Mouse (Mus musculus): ENCODE measurements around the gene Rtn1. TPM values are rescaled to one million over a fixed set of nuclear protein-coding genes. Genes with fewer than 3 reads are reported as not detected.
"Not testable (repeated sequence)": the region's sequence is repeated elsewhere in the genome, so short reads cannot be mapped to it uniquely, and the experiment has no call there.

Gene Rtn1
- polyA plus RNA-seq, 1 experiment from 2014 or later = 69.3 TPM

DNA sequence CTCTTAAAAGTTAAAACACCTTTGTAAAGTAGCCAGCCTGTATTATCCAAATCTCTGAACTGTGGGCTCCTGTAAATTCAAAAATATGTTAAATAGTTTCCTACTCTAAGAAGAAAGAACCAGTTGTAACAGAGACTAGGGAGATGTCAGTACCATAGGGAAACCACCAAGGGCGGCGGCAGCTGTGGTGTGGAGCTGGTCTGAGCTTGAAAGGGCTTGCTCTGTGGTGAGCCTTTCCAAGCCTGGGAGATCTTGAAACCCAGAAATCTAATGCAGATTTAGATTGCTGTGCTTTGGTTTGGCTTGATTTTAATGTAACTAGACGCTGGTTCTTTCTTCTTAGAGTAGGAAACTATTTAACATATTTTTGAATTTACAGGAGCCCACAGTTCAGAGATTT is 115.7 kb downstream of the Rtn1 start:
- not testable (repeated sequence) for H3K36me3 ChIP-seq (ENCODE audit: control insufficient read depth, insufficient read depth, low read length); H3K27ac ChIP-seq (ENCODE audit: low read length); H3K4me2 ChIP-seq (ENCODE audit: low read depth, low read length); H3K9me3 ChIP-seq (ENCODE audit: control insufficient read depth, low read length); H3K9ac ChIP-seq (ENCODE audit: low read depth, low read length); H3K4me1 ChIP-seq (ENCODE audit: control insufficient read depth, insufficient read depth, low read length); ATAC-seq; H3K27me3 ChIP-seq (replicated peaks; ENCODE audit: control insufficient read depth, insufficient read depth, low read length); H3K4me3 ChIP-seq (ENCODE audit: low read length)
- 91% methylated on average over 3 of the region's 3 CpGs for WGBS

DNA sequence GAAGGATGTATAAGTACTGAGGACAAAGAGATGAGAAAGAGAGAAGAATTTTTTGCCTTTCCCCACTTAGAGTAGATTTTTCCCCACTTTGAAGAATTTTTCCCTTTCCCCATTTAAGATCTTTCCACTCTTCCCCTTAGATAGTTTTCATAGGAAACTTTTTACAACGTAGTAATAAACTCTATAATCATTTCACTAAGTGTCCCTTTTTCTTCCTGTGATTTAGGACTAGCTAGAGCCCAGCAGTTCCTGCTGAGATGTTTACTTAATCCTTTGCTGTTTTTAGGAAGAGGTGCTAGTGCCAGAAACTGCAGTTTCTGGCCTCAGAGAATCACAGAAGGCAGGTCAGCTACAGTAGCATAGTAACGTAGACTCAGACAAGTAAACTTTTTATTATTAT is 116.3 kb downstream of the Rtn1 start:
- H3K4me1 ChIP-seq (ENCODE audit: control insufficient read depth, insufficient read depth, low read length) = no peaks in the 10 kb centered on the region
- 64% methylated on average over 2 of the region's 2 CpGs for WGBS
- H3K27ac ChIP-seq (ENCODE audit: low read length) = no peak overlapping the region
- no peak overlapping the region for H3K4me3 ChIP-seq (ENCODE audit: low read length)
- ATAC-seq = no peak
- H3K27me3 ChIP-seq (replicated peaks; ENCODE audit: control insufficient read depth, insufficient read depth, low read length) = no peaks in the 10 kb centered on the region
- H3K9ac ChIP-seq (ENCODE audit: low read depth, low read length) = no peak overlapping the region
- no peaks in the 10 kb centered on the region for H3K36me3 ChIP-seq (ENCODE audit: control insufficient read depth, insufficient read depth, low read length)
- H3K9me3 ChIP-seq (ENCODE audit: control insufficient read depth, low read length) = no peaks in the 10 kb centered on the region
- H3K4me2 ChIP-seq (ENCODE audit: low read depth, low read length) = no peak overlapping the region

DNA sequence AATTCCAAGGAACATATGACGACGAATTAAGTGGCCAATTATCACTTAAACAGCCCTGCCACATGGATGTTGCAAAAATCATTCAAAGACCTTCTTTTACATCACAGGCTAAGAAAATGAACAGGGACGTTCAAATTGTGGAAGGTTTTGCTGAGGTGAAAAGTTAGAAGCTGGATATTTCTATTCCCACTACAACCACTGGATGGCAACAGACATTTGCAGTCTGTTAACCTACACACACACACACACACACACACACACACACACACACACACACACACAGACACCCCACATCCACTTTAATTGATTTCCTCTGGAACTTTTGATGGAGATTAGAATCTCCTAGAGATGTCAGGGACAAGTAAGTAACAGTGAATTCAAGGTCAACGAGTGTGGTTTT is 117.6 kb downstream of the Rtn1 start:
- Histone ChIP-seq H3K4me1 (ENCODE audit: control insufficient read depth, insufficient read depth, low read length) (no peaks in the 10 kb centered on the region), H3K27me3 (replicated peaks; ENCODE audit: control insufficient read depth, insufficient read depth, low read length) (no peaks in the 10 kb centered on the region), H3K36me3 (ENCODE audit: control insufficient read depth, insufficient read depth, low read length) (no peaks in the 10 kb centered on the region), H3K4me3 (ENCODE audit: low read length) (no peak overlapping the region), H3K27ac (ENCODE audit: low read length) (no peak overlapping the region), H3K9ac (ENCODE audit: low read depth, low read length) (no peak overlapping the region), H3K9me3 (ENCODE audit: control insufficient read depth, low read length) (no peaks in the 10 kb centered on the region), H3K4me2 (ENCODE audit: low read depth, low read length) (no peak overlapping the region)
- no peak for ATAC-seq
- WGBS = 96% methylated on average over 4 of the region's 4 CpGs

DNA sequence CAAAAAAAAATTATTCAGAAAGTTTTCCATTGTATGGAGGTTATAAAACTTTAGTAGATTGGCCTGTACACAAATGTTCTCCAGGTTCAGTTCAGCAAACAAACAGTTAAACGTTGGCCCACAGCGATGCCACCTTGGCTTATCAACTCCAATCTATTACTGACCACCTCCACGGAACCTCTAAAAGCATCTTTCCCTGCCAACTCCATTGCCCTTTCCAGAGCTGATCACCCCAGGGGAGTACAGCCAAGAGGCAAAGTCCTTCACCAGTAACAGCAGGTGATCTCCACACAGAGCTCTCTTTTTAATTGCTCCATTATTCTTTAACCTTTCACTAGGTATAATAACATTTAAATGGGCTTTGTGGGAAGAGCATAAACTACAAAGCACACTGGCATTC is 120.6 kb downstream of the Rtn1 start:
- H3K36me3 ChIP-seq (ENCODE audit: control insufficient read depth, insufficient read depth, low read length) = no peaks in the 10 kb centered on the region
- no peak overlapping the region for H3K4me3 ChIP-seq (ENCODE audit: low read length)
- H3K27me3 ChIP-seq (replicated peaks; ENCODE audit: control insufficient read depth, insufficient read depth, low read length) = no peaks in the 10 kb centered on the region
- no peak overlapping the region for H3K9ac ChIP-seq (ENCODE audit: low read depth, low read length)
- ATAC-seq = no peak
- no peaks in the 10 kb centered on the region for H3K4me1 ChIP-seq (ENCODE audit: control insufficient read depth, insufficient read depth, low read length)
- no peaks in the 10 kb centered on the region for H3K9me3 ChIP-seq (ENCODE audit: control insufficient read depth, low read length)
- H3K27ac ChIP-seq (ENCODE audit: low read length) = no peak overlapping the region
- no peak overlapping the region for H3K4me2 ChIP-seq (ENCODE audit: low read depth, low read length)
- WGBS = 68% methylated on average over 3 of the region's 3 CpGs

DNA sequence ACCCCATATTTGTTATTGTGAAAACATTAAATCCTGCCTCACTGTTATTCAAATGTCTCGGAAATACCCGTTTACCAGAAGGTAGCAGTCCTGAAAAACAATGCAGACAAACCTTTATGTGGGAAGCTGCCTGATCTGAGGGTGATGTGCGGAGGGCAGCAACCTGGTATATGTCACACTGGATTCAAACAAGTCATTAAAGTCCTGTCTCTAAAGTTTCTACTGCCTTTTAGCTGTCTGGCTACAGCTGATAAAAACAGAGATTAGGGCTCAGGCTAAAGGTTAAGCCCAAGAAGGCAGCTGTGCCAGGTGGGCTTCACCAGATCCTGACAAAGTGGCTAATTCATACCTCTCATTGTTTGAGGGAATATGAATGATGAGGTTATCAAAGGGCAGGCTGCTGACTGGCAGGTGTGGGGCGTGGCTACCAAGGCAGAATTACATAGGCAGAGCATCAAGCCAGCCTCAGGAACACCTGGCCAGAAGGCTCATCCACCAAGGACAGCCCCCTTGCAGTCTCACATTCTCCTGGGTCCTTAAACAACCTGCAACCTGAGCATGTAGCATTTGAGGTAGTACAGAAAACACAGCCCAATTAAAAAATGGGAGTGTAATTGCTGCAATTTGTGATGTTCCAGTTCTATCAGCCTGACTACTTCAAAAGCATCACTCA is 121.4 kb downstream of the Rtn1 start:
- no peak overlapping the region for H3K4me3 ChIP-seq (ENCODE audit: low read length)
- no peak overlapping the region for H3K9ac ChIP-seq (ENCODE audit: low read depth, low read length)
- WGBS = 60% methylated on average over 4 of the region's 4 CpGs
- no peak; the same call in 1 of the 2 replicates for ATAC-seq
- H3K36me3 ChIP-seq (ENCODE audit: control insufficient read depth, insufficient read depth, low read length) = no peaks in the 10 kb centered on the region
- H3K27me3 ChIP-seq (replicated peaks; ENCODE audit: control insufficient read depth, insufficient read depth, low read length) = no peaks in the 10 kb centered on the region
- no peak overlapping the region for H3K27ac ChIP-seq (ENCODE audit: low read length)
- H3K9me3 ChIP-seq (ENCODE audit: control insufficient read depth, low read length) = no peaks in the 10 kb centered on the region
- H3K4me1 ChIP-seq (ENCODE audit: control insufficient read depth, insufficient read depth, low read length) = no peaks in the 10 kb centered on the region
- H3K4me2 ChIP-seq (ENCODE audit: low read depth, low read length) = no peak overlapping the region

DNA sequence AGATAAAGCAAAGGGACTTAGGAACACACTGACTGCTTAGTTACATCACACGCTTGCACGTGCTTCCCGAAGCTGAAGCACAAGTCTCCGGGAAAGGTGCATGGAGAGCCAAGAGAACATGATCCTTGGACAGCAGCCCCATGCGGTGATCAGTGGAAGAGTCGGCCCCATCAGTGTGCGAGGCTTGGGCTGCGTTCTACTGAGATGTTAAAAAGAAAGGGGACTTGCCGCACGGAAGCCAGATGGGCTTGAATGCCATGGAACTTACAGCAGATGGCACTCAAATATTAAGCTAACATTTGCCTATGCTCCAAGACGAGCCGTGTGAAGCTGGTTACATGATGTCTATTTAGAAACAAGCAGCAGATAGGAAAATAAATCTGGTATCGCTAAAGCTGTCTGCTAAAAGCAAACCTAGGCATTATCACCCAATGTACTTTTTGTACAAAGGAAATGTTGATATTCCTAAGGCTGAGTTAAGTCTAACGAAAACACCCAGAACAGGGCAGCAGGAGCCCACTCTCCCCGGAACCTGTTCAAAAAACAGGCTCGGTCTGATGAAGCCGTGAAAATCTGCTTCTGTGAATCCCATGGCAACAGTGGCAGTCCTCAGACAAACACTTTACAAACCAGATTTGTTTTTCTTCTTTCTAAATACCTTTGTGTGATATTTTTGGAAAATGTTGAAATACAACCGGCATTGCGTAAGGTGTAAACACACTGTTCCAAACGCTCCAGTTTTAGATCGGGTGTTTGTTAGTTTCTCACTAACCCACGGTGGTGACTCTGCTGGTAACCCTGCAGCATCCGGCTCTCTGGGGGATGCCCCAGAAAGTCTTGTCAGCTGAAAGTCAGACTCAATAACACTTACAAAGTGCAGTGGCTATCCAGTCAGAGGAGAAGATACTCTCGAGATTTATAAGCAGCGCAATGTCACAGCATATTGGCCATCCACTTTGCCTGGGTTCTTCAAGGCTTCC is 123.2 kb downstream of the Rtn1 start:
- H3K4me1 ChIP-seq (ENCODE audit: control insufficient read depth, insufficient read depth, low read length) = no peaks in the 10 kb centered on the region
- no peak for ATAC-seq
- H3K36me3 ChIP-seq (ENCODE audit: control insufficient read depth, insufficient read depth, low read length) = no peaks in the 10 kb centered on the region
- H3K27me3 ChIP-seq (replicated peaks; ENCODE audit: control insufficient read depth, insufficient read depth, low read length) = no peaks in the 10 kb centered on the region
- 70% methylated on average over 25 of the region's 25 CpGs for WGBS
- no peak overlapping the region for H3K9ac ChIP-seq (ENCODE audit: low read depth, low read length)
- H3K4me3 ChIP-seq (ENCODE audit: low read length) = no peak overlapping the region
- H3K4me2 ChIP-seq (ENCODE audit: low read depth, low read length) = no peak overlapping the region
- H3K9me3 ChIP-seq (ENCODE audit: control insufficient read depth, low read length) = no peaks in the 10 kb centered on the region
- no peak overlapping the region for H3K27ac ChIP-seq (ENCODE audit: low read length)

DNA sequence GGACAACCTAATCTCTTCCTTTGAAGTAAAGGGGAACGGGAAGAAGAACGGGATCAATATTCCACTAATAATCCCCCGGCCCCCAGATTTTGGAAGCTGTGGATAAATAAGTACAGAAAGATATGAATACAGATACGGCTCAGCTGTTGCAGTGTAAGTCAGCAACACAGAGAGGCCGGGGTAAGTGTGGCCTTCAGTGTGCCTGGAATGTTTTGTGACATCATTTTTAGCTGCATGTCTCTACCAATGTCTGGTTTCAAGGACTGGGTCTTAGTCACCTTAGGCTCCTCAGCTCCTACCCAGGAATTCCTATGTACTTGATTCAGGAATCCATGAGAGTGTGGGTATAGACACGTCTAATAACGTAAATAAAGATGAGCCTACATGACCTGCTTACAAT is 124.3 kb downstream of the Rtn1 start:
- no peak for ATAC-seq
- WGBS = 84% methylated on average over 7 of the region's 7 CpGs
- Histone ChIP-seq H3K4me1 (ENCODE audit: control insufficient read depth, insufficient read depth, low read length) (no peaks in the 10 kb centered on the region), H3K27me3 (replicated peaks; ENCODE audit: control insufficient read depth, insufficient read depth, low read length) (no peaks in the 10 kb centered on the region), H3K9me3 (ENCODE audit: control insufficient read depth, low read length) (no peaks in the 10 kb centered on the region), H3K36me3 (ENCODE audit: control insufficient read depth, insufficient read depth, low read length) (no peaks in the 10 kb centered on the region), H3K4me3 (ENCODE audit: low read length) (no peak overlapping the region), H3K9ac (ENCODE audit: low read depth, low read length) (no peak overlapping the region), H3K4me2 (ENCODE audit: low read depth, low read length) (no peak overlapping the region), H3K27ac (ENCODE audit: low read length) (no peak overlapping the region)

DNA sequence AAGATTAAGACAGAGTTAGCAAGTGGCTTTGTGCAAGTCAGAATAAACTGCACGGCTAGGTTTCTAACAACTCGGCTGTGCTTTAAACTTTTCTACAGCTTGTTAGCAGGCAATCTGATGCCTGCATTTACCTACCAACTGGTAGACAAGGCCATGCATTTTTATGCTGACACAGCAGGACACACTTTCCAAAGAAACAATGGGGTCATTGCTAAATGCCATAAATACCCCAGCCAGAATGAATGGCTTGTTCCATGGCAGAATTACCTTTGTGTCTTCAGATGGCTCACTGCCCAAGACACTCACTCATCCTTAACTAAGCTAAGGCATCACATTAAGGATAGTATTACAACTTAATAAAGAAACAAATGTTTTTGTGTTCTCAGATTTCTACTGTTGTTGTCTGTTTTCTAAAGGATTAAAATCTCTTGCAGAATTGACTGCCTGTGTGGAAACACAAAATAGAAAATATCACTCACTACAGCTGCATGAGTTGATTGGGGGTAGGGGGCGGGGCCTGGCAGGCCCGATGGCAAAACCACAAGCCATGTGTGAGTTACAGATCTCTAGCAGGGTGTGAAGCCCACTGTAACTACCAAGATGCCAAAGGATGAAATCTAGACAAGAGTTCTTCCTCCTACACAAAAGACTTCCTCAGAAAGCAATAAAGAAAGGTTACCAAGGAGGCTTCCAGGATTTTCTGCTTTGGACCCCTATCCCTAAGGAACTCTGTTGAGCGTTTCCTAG is 129.6 kb downstream of the Rtn1 start:
- H3K36me3 ChIP-seq (ENCODE audit: control insufficient read depth, insufficient read depth, low read length) = no peaks in the 10 kb centered on the region
- H3K9ac ChIP-seq (ENCODE audit: low read depth, low read length) = no peak overlapping the region
- 83% methylated on average over 5 of the region's 5 CpGs for WGBS
- no peak overlapping the region for H3K4me3 ChIP-seq (ENCODE audit: low read length)
- no peak overlapping the region for H3K4me2 ChIP-seq (ENCODE audit: low read depth, low read length)
- no peak overlapping the region for H3K27ac ChIP-seq (ENCODE audit: low read length)
- ATAC-seq = no peak
- H3K9me3 ChIP-seq (ENCODE audit: control insufficient read depth, low read length) = no peaks in the 10 kb centered on the region
- no peaks in the 10 kb centered on the region for H3K27me3 ChIP-seq (replicated peaks; ENCODE audit: control insufficient read depth, insufficient read depth, low read length)
- no peaks in the 10 kb centered on the region for H3K4me1 ChIP-seq (ENCODE audit: control insufficient read depth, insufficient read depth, low read length)

DNA sequence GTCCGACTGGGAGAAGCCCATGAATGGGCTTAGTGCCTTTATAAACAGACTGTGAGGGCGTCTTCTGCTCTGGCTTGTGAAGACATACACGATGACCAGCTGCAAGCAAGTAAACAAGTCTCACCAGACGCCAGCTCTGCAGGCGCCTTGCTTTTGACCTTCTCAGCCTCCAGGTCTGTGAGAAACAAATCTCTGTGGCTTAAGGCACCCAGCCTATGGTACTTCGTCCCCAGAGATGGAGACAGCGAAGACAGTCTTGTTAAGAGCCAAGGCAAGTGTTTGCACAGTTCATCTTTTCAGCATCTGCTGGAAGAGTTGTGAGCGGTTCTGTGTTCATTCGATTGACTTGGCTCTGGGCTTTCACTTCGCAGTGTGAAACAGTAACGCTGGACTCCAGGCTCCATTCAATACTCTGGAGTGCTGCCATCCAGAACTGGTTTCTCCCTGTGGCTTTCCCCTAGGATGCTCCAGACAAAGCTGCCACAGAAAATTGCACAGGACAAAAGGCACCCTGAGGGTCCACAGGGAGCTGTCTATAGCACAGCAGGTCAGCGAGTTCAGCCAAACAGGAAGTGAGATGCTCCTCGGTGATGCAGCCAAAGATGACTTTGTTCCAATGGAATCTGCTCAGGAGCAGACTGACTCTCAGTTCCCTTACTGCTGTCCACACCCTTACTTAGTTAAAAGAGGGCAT is 135.0 kb downstream of the Rtn1 start:
- Histone ChIP-seq H3K36me3 (ENCODE audit: control insufficient read depth, insufficient read depth, low read length) (no peaks in the 10 kb centered on the region), H3K27me3 (replicated peaks; ENCODE audit: control insufficient read depth, insufficient read depth, low read length) (no peaks in the 10 kb centered on the region), H3K9ac (ENCODE audit: low read depth, low read length) (no peak overlapping the region), H3K9me3 (ENCODE audit: control insufficient read depth, low read length) (no peaks in the 10 kb centered on the region), H3K4me3 (ENCODE audit: low read length) (no peak overlapping the region), H3K4me2 (ENCODE audit: low read depth, low read length) (no peak overlapping the region), H3K27ac (ENCODE audit: low read length) (no peak overlapping the region), H3K4me1 (ENCODE audit: control insufficient read depth, insufficient read depth, low read length) (no peaks in the 10 kb centered on the region)
- ATAC-seq = 0 out of 2 replicates have a peak, but pooled peaks have one; percentile 23
- WGBS = 46% methylated on average over 13 of the region's 13 CpGs

Measured in intestine, embryonic 16.5 days (tissue).